Mouse (Mus musculus): ENCODE measurements at regions not wholly inside any gene's neighbourhood (a gene's known extent, or its start where the extent isn't known, plus 50 kb on each side); places are given as distances from the start of the nearest gene placed in this dataset.

DNA sequence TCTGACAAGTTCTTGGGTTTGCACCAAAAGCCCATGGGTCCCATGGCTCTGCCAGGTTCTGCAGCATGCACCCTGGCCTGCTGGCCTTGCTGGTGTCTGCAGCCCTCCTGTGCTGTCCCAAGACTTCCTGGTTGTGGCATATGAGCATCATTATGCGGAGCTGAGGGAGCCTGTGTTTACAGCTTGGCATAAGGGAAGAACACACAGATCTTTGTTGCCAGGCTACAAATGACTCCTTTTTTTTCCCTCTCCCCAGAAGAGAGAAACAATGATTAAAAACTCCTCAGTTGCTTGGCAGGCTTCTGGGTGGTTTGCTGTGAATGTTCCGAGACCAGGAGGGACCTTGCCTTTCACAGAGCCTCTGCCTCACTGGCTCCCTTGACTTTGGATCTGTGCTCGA, 323.6 kb upstream of the Zmiz1 start:
- no peak for TF ChIP-seq GATA4 (IDR thresholded peaks at IDR 0.05; ENCODE audit: insufficient replicate concordance, low read length)

DNA sequence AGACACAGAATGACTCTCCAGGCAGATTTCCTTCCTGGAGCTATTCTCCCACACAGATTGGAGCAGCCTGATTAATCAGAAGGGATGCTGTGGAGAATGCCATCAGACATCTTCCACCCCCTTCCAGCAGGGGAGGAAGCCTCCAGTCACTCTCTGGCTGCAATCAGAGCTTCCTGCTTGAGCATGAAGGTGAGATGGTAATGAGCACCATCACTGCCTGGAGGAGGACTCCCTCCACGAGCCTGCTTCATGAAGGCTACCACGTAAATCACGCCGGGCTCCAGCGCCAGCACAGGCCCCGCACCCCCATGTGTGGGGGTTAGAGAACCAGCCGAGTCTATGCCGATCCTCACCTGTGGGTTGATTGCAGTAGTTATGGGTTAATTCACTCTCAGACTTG, 321.7 kb upstream of the Zmiz1 start:
- no peak for TF ChIP-seq GATA4 (IDR thresholded peaks at IDR 0.05; ENCODE audit: insufficient replicate concordance, low read length)

DNA sequence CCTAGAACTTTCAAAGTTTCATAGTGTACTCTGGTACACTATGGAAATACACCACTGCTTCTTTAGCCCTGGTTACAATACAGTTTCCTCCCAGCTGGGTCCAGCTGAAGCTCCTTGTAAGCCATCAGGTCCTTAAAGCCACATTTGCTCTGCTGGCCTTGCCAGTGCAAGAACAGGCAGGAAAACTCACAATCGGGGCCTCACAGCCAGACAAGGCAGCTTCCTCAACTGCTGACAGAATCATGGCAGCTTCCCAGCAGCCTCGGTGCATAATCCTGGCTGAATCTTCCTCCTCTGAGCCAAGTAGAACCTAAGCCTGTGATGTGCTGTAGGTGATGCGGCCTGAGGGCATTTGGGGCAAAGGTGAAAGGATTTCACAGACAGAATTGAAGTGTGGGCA, 320.5 kb upstream of the Zmiz1 start:
- no peak for TF ChIP-seq GATA4 (IDR thresholded peaks at IDR 0.05; ENCODE audit: insufficient replicate concordance, low read length)

DNA sequence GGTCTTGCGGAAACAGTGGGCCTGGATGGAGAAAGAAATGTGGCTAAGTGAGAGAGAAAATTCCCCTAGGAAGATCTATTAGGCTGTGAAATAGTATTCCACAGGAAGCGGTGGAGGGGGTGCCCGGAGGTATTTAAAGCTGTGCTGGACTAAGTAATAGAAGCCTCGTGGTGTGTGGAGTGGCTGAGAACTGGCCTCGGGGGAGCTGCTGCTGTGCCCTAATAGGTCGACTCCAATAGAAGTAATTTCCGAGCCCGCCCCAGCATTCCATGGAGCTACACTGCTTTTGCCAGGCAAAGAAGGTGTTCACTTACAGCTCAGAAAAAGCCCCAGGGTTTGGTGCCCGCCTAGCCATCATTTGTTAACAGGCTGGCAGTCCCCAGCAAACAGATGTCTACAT, 317.1 kb upstream of the Zmiz1 start:
- no peak for TF ChIP-seq GATA4 (IDR thresholded peaks at IDR 0.05; ENCODE audit: insufficient replicate concordance, low read length)

DNA sequence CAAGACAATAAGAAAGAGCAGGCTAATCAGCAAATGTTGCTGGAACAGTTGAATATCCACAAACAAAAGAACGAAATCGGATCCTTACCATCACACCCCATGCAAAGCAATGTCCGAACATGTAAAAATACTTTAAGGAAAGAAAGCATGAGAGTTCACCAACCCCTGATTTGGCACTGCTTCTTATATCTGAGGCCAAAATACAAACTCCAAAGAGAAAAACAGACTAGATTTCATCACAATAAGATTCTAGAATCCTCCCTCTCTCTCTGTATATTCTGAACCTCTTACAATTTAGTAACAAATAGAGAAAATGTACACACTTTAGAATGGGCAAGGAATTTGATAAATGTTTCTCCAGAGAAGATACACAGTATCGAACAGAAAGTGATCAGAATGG, 315.9 kb upstream of the Zmiz1 start:
- no peak for TF ChIP-seq GATA4 (IDR thresholded peaks at IDR 0.05; ENCODE audit: insufficient replicate concordance, low read length)

DNA sequence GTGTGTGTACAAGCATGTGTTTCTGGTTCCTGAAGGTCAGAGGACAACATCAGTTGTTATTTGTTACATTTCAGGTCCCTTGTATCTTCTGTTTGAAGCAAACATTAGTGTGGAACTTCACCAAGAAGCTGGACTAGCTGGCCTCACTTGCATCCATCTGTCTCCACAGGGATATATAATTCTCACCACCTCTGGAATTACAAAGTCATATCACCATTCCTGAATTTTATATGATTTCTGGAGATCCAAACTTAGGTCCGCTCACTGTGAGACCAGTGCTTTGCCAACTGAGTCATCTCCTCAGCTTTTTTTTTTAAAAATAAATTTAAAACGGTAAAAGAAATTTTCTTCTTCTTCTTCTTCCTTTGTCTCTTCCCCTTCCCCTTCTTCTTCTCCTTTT, 311.3 kb upstream of the Zmiz1 start:
- no peak for TF ChIP-seq GATA4 (IDR thresholded peaks at IDR 0.05; ENCODE audit: insufficient replicate concordance, low read length)

DNA sequence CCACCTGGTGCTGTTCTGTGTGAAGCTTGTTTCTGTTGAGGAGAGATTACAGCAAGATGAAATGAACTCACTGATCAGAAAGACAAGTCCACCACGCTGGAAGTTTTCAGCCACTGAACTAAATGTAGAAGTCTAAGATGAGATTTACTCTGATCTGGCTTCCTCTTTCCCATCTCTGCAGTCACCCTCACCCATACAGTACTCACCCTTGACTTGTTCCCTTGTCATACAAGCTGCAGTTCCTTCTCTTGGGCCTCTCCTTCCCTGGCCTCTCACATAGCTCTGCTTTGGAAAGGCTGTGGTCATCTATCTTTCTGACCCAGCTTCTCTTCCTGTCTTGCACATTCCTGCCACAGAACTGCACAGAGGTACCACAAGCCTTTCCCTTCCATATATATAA, 308.0 kb upstream of the Zmiz1 start:
- no peak for TF ChIP-seq GATA4 (IDR thresholded peaks at IDR 0.05; ENCODE audit: insufficient replicate concordance, low read length)

DNA sequence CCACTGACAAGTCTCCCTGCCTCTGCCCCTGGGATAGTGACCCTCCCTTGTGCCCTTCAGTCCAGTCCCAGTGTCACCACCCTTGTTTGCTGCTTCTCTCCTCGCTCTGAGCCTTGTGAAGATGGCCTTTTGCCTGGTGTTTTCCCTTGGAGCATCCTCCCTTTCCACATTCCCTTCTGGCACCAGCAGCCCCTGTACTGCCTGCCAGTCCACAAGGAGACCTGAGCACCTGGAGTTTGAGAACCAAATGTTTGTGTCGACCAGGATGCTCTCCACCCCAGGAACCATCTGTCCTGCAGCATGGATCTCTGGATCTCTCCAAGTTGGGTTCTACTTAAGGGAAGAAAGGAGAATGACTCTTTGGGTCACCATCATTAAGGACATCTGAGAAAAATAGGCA, 307.5 kb upstream of the Zmiz1 start:
- no peak for TF ChIP-seq GATA4 (IDR thresholded peaks at IDR 0.05; ENCODE audit: insufficient replicate concordance, low read length)

DNA sequence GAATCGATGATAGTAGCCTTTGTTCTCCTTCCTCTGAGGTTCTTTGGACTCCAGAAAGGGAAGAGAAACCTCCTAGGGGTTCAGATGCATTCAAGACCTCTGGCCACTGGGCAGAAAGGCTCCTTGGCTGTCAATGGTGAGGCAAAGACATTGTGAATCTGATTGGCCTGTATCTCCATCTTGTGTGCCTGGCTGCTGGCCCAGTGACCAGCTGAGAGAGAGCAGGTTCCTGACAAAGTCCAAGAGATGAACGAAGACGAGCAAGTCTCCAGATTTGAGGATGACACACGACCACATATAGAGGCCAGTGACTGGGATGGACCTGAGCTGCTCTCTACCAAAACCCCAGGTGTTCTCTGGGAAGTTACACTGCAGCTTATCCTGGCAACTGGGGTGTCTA, 305.4 kb upstream of the Zmiz1 start:
- TF ChIP-seq GATA4 (IDR thresholded peaks at IDR 0.05; ENCODE audit: insufficient replicate concordance, low read length): no peak

DNA sequence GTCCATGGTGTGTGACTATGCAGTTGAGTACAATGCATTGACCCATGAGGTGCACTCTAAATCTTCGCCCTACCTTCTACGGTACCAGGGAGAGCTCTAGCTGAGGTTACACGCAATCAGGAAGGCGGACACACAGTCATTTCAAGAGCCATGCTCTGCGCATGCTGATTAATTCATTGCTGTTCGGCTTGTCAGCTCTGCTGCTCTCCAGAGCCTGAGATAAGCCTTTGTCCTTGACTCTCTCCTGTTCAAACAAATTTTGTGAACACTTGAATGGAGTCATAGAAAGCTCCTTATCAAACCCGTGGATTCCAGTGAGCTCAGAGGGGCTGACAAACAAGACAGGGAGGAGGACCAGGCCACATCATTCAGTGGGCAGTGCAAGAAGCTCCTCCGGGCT, 304.8 kb upstream of the Zmiz1 start:
- TF ChIP-seq GATA4 (IDR thresholded peaks at IDR 0.05; ENCODE audit: insufficient replicate concordance, low read length): no peak

DNA sequence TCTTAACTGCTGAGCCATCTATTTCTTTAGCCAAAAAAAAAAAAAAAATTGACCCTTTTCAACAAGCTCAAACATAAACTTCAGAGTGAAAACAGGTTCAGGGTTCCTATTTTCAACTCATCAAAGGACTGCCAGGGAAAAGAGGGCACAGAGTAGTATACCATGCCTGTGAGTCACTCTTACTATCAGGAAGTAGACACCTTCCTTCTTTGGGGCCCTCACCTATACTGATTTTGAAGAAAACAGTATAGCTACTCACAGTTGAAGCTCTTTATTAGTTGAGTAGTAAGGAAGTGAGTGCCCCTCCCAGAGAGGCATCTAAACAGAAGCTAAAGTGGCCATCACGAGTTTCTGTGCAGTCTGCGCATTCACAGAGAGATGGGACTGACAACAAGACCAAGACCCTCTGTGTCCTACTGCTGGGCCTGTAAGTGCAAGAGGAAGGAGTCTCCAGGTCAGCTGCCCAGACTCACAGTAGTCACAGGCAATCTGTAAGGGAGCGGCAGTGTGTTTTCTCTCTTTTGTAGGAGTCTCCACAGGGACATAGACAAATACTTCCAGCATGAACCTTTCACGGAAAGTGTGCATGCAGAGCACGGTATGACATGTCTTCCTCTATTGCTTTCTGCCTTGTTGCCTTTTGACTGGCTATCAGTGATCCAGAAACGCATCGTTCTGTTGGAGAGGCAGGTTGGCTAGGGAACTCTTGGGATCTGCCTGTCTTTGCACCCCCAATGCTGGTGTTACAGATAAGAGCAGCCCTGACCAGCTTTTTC, 303.8 kb upstream of the Zmiz1 start:
- no peak for TF ChIP-seq GATA4 (IDR thresholded peaks at IDR 0.05; ENCODE audit: insufficient replicate concordance, low read length)

DNA sequence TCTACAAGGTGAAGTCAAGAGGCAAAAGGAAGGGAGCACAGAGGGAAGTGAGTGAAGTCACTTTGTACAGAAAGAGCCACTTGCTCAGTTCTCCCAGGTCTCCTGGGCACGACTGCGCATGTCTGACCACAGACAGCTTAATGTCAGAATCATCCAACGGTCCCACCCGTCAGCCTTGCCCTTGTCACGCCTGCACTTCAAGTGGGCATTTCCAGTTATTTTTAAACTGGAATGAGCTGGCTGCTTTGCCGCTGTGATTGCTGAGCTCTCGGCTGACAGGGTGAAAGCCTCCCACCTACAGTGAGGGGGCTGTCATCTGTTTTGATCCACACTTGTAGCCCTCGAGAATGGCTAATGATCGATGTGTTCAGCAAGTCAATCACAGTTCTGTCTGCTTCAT, 302.8 kb upstream of the Zmiz1 start:
- no peak for TF ChIP-seq GATA4 (IDR thresholded peaks at IDR 0.05; ENCODE audit: insufficient replicate concordance, low read length)

DNA sequence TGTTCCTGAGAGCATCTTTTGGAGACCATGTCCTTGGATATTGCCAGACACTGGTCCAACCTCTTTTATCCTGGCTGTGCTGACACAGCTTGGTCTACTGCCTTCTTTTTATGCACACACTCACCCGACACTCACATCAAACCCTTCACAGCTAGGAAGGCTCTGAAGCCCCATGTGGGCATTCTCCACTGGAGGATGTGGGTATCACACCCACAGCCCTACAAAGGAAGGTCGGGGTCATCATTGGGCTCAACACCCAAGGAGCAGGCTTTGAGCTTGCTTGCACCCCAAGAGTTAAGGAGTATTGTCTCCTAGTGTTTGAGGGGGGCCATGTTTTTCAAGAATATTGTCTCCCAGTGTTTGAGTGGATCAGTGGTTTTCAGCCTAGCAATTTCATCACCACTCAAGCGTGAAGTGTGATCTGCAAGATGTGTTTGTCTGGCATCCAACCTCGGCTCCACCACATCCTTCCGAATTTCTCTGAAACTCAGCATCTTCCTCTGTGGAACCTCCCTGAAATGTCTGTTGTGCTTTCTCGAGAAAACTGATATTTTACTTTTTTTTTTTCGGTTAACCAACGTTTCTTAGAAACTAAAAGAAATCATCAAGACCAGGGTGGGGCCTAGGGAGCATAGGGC, 297.2 kb upstream of the Zmiz1 start:
- TF ChIP-seq GATA4 (IDR thresholded peaks at IDR 0.05; ENCODE audit: insufficient replicate concordance, low read length): no peak

DNA sequence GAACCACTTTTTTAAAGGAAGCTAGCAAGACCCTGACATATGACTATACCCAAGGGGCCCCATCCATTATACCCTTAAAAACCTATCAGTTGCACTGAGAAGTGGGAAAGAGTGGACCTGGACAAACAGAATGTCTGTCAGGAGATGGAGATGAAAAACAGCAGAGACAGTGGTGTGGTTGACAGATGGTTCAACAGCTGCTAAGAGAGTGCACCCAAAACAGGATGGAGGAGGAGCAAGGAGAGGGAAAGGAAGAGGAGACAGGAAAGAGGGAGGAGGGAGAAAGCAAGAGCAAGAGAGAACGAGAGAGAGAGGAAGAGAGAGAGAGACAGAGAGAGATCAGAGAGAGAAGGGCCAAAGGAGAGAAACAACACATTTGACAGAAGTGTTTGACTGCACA, 292.8 kb upstream of the Zmiz1 start:
- TF ChIP-seq GATA4 (IDR thresholded peaks at IDR 0.05; ENCODE audit: insufficient replicate concordance, low read length): no peak

DNA sequence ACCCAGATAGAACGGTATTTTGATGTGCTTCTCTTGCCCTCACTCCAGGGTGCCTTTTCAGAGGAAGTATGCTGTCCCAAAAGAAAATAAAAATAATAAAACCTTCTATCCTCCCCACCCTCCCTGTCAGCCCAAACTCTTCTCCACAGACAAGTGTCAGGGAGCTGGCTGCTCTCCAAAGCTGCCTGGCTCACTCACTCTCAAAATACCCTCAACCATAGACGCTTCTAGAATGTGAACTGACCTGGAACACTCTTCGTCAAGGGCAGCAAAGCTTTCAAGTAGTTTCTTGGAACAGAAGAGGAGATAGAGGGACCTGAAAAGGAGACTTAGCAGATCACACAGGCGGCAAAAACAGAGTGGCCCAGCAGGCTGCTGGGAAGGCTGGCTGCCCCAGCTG, 291.4 kb upstream of the Zmiz1 start:
- no peak for TF ChIP-seq GATA4 (IDR thresholded peaks at IDR 0.05; ENCODE audit: insufficient replicate concordance, low read length)

DNA sequence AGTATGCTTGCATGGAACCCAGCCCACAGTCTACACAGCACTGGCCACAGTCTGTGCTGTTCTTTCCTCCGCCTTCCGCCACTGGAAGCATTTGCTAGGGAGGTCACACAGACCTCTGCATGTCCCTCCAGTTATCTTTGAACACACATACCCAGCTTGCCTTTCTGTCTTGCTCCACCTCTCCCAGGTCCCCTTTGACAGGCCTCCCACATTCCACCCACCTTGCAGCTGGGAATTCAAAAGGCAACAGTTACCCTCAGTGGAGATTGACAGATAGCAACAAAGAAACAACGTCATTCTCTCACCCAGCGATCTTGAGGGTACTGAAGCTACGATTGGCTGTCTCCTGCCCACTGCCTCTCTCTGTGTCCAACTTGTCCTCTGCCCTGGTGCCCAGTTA, 290.7 kb upstream of the Zmiz1 start:
- TF ChIP-seq GATA4 (IDR thresholded peaks at IDR 0.05; ENCODE audit: insufficient replicate concordance, low read length): no peak

DNA sequence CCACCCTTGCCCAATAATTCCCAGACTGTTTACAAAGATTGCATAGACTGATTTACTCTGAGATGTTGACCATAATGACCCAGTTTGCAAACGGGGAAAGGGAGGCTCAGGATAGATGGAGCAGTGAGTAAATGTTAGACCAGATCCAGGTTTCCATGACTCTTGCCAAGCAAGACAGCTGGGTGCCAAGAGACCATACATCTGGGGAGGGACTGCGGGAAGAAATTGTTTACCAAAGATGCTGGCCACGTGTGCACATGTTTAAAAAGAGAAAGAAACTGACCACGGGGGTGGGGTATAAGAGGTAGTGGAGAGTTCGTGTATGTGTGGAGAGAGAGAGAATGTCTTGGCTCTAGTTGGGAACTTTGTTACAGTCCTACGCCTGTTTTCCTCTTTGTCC, 285.7 kb upstream of the Zmiz1 start:
- TF ChIP-seq GATA4 (IDR thresholded peaks at IDR 0.05; ENCODE audit: insufficient replicate concordance, low read length): no peak
